Mouse (Mus musculus) ES-Bruce4 (cell line): Measurements from ENCODE around the gene Nufip1.
"Not testable (repeated sequence)": the region's sequence is repeated elsewhere in the genome, so short reads cannot be mapped to it uniquely, and the experiment has no call there.

Experiments
- CTCF ChIP-seq: IDR thresholded peaks from one replicate; pipeline ENCODE4 v1.8.1; 2011; ENCODE audit warnings: low read depth, low read length
- EP300 ChIP-seq: IDR thresholded peaks from 2 replicates; pipeline ENCODE4 v1.6.1; 2011; ENCODE audit warnings: low read depth, low read length; ENCODE audit not compliant: insufficient read depth
- POLR2A ChIP-seq: IDR thresholded peaks from one replicate; pipeline ENCODE4 v1.8.1; 2011; ENCODE audit warnings: low read length; ENCODE audit not compliant: insufficient read depth

GRCm38 (mm10) chr14:76160580-76160979 lies 49.9 kb downstream of the Nufip1 start:
- TF ChIP-seq CTCF, POLR2A, EP300: not testable (repeated sequence)
